Mouse (Mus musculus) hindbrain, postnatal 0 days (tissue): Measurements from ENCODE around the gene Trove2. TPM values are rescaled to one million over a fixed set of nuclear protein-coding genes. Genes with fewer than 3 reads are reported as not detected.

Source experiments
- ATAC-seq: fragments of 200-750 bp; cut with Nextera tagmentation; 2 replicates; pipeline ENCODE4 v1.8.0; 2017; ENCODE audit warnings: mild to moderate bottlenecking, moderate TSS enrichment, moderate library complexity
- DNase-seq: peaks from one replicate; pipeline ENCODE4 v3.0.0-alpha.2; 2015; ENCODE audit warnings: low spot score
- H3K27ac ChIP-seq: fragments of 300-500 bp; sonication (generic); 2 replicates; pipeline ENCODE4 v1.5.1; 2014; ENCODE audit warnings: mild to moderate bottlenecking
- H3K27me3 ChIP-seq: fragments of 300-500 bp; sonication (generic); 2 replicates; pipeline ENCODE4 v1.6.1; 2014; ENCODE audit warnings: low read length, mixed read lengths; ENCODE audit not compliant: insufficient read depth
- H3K36me3 ChIP-seq: fragments of 300-500 bp; sonication (generic); 2 replicates; pipeline ENCODE4 v1.6.1; 2014; ENCODE audit warnings: low read length, mixed read lengths; ENCODE audit not compliant: insufficient read depth
- H3K4me1 ChIP-seq: fragments of 300-500 bp; sonication (generic); 2 replicates; pipeline ENCODE4 v1.6.1; 2014; ENCODE audit warnings: antibody characterized with exemption, low read length, mixed read lengths; ENCODE audit not compliant: insufficient read depth
- H3K4me2 ChIP-seq: fragments of 300-500 bp; sonication (generic); 2 replicates; pipeline ENCODE4 v1.6.1; 2014; ENCODE audit warnings: low read depth, mild to moderate bottlenecking, low read length, moderate library complexity, mixed read lengths
- H3K4me3 ChIP-seq: fragments of 300-500 bp; sonication (generic); 2 replicates; pipeline ENCODE4 v1.5.1; 2014; ENCODE audit warnings: low read length
- H3K9ac ChIP-seq: fragments of 300-500 bp; sonication (generic); replicated peaks from 2 replicates; pipeline ENCODE4 v1.6.1; 2014; ENCODE audit warnings: mild to moderate bottlenecking, low read length, moderate library complexity, mixed read lengths
- H3K9me3 ChIP-seq: fragments of 300-500 bp; sonication (generic); 2 replicates; pipeline ENCODE4 v1.6.1; 2016; ENCODE audit warnings: low read length, mixed read lengths
- CTCF ChIP-seq: IDR thresholded peaks from 2 replicates; pipeline ENCODE4 v1.5.1; 2016; ENCODE audit warnings: antibody characterized with exemption, control low read depth, low read depth
- WGBS: fragments of 180-500 bp; shearing (Covaris S2); extraction: QIAGEN DNeasy Blood & Tissue Kit; methylation state at CpG from one replicate; pipeline ENCODE4 v1.1.7; 2014; 5-methylcytosine and 5-hydroxymethylcytosine counted together
- polyA plus RNA-seq: library from polyadenylated mRNA; unstranded; fragments of >200 nt; fragmentation: Nextera tagmentation; extraction: Ambion mirVana; gene quantifications from 2 replicates; pipeline ENCODE4 v1.2.1, GENCODE M21; 2015
- total RNA-seq: library from RNA; depleted of rRNA; stranded (reverse); fragments of >200 nt; gene quantifications from 2 replicates; pipeline ENCODE4 v1.2.3, GENCODE M21; 2014

Trove2 gene
- total and polyA plus RNA-seq, 2 experiments from 2014 or later, result 24.2 to 28.6 TPM

- H3K36me3 ChIP-seq, result peaks cover 8% of the 10 kb centered on the region; the same call in 1 of the 2 replicates
- no peaks in the 10 kb centered on the region for H3K9me3 ChIP-seq
- peak overlapping the region; percentile 94 for H3K27ac ChIP-seq
- peak overlapping the region; percentile 80 for H3K4me2 ChIP-seq
- H3K4me1 ChIP-seq, result no peaks in the 10 kb centered on the region
- 2% methylated on average over 69 of the region's 71 CpGs for WGBS
- no peaks in the 10 kb centered on the region for H3K27me3 ChIP-seq
- H3K9ac ChIP-seq, result peak overlapping the region; percentile 77
- peak overlapping the region; percentile 82 for H3K4me3 ChIP-seq
- ATAC-seq (peak; percentile 93), DNase-seq (peak; percentile 96)
- no peak for TF ChIP-seq CTCF
Observed at GRCm38 (mm10) chr1:143739361-143740350, 37.2 kb downstream of the Trove2 start.

- Histone ChIP-seq H3K9ac (peak overlapping the region; percentile 77), H3K4me1 (no peaks in the 10 kb centered on the region), H3K9me3 (no peaks in the 10 kb centered on the region), H3K4me3 (peak overlapping the region; percentile 82), H3K27me3 (no peaks in the 10 kb centered on the region), H3K27ac (peak overlapping the region; percentile 94), H3K36me3 (peaks cover 8% of the 10 kb centered on the region; the same call in 1 of the 2 replicates), H3K4me2 (peak overlapping the region; percentile 80)
- 22% methylated on average over 11 of the region's 11 CpGs for WGBS
- DNase-seq, result peak; percentile 42
- peak; percentile 39 for ATAC-seq
- TF ChIP-seq CTCF, result no peak
Observed at GRCm38 (mm10) chr1:143738811-143739210, 38.1 kb downstream of the Trove2 start.

GRCm38 (mm10) chr1:143733914-143734410 lies 42.9 kb downstream of the Trove2 start:
- H3K27ac ChIP-seq, result no peak overlapping the region
- H3K36me3 ChIP-seq, result no peaks in the 10 kb centered on the region
- DNase-seq, result no peak
- no peak for TF ChIP-seq CTCF
- no peak for ATAC-seq
- H3K4me1 ChIP-seq, result no peaks in the 10 kb centered on the region
- H3K4me2 ChIP-seq, result no peak overlapping the region
- no peak overlapping the region for H3K9ac ChIP-seq
- WGBS, result 83% methylated on average over 5 of the region's 5 CpGs
- H3K27me3 ChIP-seq, result no peaks in the 10 kb centered on the region
- H3K9me3 ChIP-seq, result no peaks in the 10 kb centered on the region
- H3K4me3 ChIP-seq, result no peak overlapping the region

GRCm38 (mm10) chr1:143731691-143732090 lies 45.2 kb downstream of the Trove2 start:
- Histone ChIP-seq H3K9ac (no peak overlapping the region), H3K4me3 (no peak overlapping the region), H3K27me3 (no peaks in the 10 kb centered on the region), H3K9me3 (no peaks in the 10 kb centered on the region), H3K36me3 (no peaks in the 10 kb centered on the region), H3K27ac (no peak overlapping the region), H3K4me2 (no peak overlapping the region), H3K4me1 (no peaks in the 10 kb centered on the region)
- 36% methylated on average over 4 of the region's 4 CpGs for WGBS
- ATAC-seq, result no peak
- no peak for TF ChIP-seq CTCF
- no peak for DNase-seq

GRCm38 (mm10) chr1:143730899-143731298 lies 46.0 kb downstream of the Trove2 start:
- ATAC-seq (no peak), DNase-seq (peak; percentile 50)
- Histone ChIP-seq H3K9me3 (no peaks in the 10 kb centered on the region), H3K4me2 (no peak overlapping the region), H3K27ac (no peak overlapping the region), H3K4me1 (no peaks in the 10 kb centered on the region), H3K4me3 (no peak overlapping the region), H3K27me3 (no peaks in the 10 kb centered on the region), H3K36me3 (no peaks in the 10 kb centered on the region), H3K9ac (no peak overlapping the region)
- TF ChIP-seq CTCF, result peak; percentile 61
- 80% methylated on average over 2 of the region's 2 CpGs for WGBS

GRCm38 (mm10) chr1:143727701-143728445 lies 49.0 kb downstream of the Trove2 start:
- H3K27me3 ChIP-seq, result no peaks in the 10 kb centered on the region
- DNase-seq (no peak), ATAC-seq (no peak)
- no peak overlapping the region for H3K27ac ChIP-seq
- no peaks in the 10 kb centered on the region for H3K9me3 ChIP-seq
- TF ChIP-seq CTCF, result no peak
- H3K9ac ChIP-seq, result no peak overlapping the region
- no peaks in the 10 kb centered on the region for H3K36me3 ChIP-seq
- H3K4me3 ChIP-seq, result no peak overlapping the region
- no peaks in the 10 kb centered on the region for H3K4me1 ChIP-seq
- WGBS, result 79% methylated on average over 9 of the region's 9 CpGs
- H3K4me2 ChIP-seq, result no peak overlapping the region
